Mouse (Mus musculus) T-cell, adult 2 months (primary cell): ENCODE measurements at regions not wholly inside any gene's neighbourhood (a gene's known extent, or its start where the extent isn't known, plus 50 kb on each side); places are given as distances from the start of the nearest gene placed in this dataset.

Experiments used
- DNase-seq: peaks from one replicate; pipeline ENCODE4 v3.0.0; 2022; ENCODE audit warnings: low spot score

DNA sequence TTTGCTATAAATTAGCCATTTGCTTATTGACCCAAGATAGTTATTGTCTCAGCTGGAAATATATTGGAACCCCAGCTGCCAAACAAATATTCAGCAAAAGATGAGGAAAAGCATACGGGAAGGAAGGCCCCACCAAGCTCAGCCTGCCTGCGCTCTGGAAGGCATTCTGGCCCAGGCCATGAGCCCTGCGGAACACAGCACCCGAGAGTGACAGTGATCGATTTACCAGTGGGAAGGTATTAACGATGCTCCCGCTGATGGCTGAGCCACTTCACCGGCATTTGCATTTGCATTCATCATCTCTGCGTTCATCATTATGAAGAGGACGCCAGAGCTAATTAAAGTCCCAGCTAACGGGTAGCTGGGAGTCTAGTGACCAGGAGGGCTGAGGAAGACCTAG, 174.8 kb downstream of the Irx2 start:
- DNase-seq: no peak

DNA sequence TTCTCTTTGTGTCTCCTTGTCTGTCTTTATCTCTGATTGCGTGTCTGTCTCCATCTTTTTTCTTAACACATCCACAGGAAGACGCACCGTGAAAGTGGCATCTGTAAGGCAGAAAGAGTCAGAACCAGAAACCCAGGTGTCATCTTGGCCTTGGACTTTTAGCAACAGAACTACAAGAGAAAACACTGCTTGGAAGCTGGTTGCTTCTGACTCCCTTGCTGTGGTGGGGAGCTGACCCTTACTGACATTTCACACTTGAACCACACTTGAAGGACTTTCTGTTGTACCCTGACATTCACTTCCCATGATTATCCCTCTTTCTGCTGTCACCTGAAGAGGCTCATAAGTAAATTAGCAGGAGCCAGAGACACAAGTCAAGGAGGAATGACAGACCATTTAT, 180.6 kb downstream of the Irx2 start:
- no peak for DNase-seq

DNA sequence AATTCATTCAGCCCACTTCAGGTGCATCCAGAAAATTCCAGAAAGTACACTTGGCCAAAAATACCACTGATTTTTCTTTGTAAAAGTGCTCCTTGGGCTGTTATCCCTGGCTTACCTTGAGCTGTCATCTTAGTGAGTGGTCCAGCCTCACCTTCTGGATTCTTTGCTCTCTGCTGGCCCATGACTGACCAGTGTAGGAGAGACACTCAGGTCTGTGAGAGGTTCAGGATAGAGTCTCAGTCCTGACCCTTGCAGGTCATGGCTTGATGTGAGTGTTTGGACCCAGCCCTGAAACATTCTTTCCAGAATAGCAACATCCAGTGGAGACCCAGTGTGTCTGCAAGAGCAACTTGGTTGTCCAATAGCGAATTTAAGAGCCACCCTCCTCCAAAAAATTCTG, 182.0 kb downstream of the Irx2 start:
- DNase-seq: no peak

DNA sequence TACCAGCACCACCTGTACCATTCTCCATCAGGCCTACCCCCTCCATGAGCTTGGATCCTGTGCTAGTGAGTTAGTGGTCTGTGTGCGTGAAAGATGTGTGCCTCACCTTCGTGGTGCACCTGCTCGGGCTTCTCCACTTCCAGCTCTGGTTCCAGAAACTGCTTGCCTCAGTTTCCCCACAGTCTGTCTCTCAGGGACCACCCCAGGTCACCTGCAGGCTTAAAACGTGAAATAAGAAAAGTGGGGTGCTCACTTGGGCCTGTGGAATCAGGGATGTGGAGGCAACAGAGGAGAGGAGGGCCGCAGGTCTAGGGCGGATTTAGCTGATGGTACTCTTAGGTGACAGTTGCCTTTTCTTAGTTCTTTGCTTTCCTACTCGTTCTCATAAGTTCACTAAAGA, 186.0 kb downstream of the Irx2 start:
- DNase-seq: no peak

DNA sequence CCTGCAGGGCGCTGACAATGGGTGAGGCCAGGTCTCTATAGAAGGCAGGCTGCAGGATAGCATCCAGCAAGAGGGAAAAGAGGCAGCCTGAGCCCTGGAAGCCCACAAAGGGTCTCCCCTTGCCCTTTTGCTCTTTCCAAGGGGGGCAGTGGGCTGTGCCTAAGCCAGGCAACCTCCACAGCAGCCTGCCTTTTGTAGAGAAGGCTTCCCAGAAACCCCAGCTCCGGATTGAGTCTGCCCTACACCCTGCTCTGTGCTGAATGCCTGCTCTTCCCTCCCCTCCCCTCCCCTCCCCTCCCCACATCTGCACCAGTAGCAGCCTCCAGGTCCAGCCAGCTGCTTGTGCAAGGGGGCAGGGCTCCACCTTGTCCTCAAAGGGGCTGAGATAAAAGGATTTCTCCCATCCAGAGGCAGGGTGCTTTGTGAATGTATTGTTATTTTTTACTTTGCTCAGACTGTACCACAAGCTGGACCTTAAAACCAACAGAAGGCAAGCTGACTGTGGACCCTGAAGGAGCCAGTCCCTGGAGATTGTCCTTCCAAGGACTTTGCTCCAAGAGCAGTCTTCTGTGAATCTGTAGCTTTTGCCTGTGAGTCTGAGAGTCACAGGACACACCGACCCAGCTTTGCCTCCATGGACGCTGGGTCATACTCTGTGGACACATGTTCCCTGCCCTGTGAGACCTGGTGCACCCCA, 186.8 kb downstream of the Irx2 start:
- DNase-seq: no peak

DNA sequence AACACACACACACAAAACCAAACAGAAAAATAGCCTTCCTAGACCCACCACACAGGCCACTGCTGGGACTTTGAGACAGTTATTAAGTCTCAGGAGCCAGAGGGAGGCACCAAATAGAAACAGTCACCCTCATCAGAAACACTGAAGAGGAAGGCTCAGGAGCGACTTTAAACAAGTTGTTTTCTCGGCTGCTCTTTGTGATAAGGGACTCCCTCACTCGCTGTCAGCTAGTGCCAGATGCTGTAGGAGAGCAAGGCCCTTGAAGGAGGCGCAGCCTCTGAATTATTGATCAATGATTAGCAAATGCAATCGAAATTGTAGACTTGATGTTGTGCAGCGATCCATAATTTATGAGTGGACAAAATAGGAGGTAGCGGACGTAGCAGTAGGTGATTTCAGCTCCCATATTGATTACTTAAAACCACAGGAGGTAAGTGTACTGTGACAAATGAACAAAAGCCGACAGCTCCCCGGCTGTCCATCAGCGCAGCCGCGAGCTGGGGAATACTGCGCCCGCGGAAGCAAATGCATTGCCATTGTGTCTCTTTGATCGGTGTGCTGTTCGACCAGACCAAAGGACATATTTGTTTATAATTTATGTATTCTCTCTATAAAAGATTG, 187.4 kb downstream of the Irx2 start:
- DNase-seq: no peak

DNA sequence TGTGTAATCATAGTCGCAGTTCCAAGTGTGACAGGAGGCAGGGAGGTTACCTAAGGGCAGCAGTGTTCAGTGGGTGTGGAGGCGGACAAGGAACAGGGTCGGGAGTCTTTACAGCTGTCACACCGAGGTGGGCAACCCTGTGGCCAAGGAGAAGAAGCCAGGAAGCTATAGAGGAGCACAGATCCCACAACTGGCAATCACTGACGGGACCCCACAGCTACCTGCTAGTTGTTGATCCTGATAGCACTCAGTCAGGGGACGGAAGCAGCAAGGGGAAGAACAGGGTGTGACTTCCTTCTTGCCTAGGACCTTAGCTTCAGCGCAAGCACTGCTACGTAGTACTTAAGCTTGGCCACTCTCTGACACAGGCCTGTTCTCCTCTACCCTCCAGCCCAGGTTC, 188.2 kb downstream of the Irx2 start:
- DNase-seq: no peak

DNA sequence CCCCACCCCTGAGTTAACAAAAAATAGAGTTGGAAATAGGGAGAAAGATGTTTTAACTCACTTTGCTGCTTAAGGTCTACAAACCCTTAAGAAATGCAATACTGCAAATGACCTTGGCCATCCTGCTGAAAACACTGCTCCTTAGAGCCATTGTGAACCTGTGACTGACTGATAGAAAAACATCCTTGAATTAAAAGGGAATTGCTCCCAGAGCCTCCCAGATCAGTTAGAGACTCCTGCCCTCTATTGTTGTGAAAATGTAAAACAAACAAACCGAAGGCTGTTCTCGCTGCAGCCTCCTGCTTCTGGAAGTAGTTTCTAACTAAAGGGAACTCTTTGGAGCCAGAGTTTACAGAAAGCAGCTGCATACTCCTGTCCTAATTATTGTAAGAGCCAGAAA, 188.9 kb downstream of the Irx2 start:
- no peak for DNase-seq

DNA sequence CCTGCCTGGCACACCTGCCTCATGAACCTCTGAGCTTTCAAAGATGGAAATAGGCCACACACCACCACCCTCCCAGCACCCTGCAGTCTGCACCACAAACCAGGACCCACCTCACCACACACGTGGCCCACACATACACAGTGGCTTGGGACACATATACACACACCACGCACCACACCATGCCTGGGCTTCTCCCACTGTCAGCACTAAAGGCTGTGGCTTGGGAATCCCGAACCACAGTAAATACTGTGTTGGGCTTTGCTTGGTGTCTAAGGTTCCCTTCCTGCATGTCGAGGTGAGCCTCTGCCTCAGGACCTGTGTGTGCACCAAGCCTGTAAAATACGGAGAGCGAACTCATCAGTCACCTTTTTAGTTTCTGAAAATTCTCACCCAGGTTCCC, 189.3 kb downstream of the Irx2 start:
- no peak for DNase-seq

DNA sequence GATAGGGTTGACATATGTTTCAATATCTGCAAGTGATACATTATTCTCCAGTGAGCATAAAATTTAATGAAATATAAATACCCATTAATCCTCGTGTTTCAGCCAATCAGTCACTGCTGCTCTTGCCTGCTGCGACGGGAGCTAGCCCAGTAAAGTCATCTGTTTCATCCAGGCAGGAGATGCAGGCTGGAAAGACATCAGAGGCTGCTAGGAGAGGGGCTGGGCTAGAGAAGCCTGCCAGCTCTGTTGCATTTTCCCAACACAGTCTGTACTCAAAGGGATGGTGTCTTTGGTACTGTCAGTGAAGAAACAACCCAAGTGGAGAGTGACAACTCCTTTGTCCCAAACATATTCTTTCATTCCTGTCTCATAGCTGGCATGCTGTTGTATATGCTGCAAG, 198.0 kb downstream of the Irx2 start:
- DNase-seq: no peak

DNA sequence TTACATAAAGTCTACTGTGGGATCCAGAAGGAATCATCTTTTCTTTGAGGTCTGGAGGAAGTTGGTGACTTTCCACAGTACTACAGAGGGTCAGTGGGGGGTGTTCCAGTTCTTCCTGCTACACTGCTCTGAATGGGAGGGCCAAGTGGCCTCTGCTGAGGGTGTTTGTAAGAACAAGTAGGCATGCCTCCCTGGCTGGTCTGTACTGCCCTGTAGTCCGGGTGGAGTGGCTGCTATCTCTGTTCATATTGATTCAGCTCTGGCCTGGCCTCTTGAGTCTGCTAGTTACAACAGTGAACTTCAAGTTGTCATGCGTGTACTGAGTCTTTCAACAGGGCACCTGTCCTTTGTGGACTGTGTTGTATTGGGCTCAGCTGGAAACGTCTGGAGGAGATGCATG, 200.7 kb downstream of the Irx2 start:
- no peak for DNase-seq

DNA sequence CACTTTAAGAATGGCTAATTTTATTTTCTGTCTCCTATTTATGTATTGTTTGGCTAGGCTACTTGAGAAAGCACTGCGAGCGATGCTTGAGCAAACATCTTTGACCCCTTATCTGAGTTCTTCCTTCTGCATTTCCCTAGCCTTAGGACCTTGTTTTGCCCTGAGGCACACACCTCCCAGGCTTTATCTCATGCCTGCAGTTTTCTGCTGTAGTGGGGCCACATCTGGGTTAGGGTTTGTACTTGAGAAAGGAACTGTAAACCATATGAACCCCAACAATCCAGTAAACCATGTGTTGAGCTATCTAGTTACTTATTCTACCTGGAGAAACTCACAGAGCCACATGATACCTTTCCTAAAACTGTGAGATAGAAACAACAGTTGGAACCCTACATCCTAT, 204.7 kb downstream of the Irx2 start:
- DNase-seq: no peak

DNA sequence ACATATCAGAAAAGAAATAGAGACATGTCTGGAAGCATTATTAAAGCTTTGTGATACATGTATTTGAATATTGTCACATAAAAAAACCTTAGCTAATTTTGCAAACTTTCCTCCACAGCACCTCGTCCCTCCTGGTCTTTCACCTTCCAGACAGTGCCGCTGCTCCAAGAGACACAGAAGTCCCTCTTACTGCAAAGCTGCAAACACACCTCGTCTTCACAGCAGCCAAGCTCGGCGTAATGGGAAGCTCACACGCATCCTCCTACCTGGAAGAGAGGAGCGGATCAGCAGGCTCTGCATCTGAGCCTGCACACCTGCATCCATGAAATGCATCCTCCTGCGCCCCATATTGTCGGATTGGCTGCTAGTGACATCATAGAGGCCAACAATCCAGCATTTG, 208.4 kb downstream of the Irx2 start:
- no peak for DNase-seq

DNA sequence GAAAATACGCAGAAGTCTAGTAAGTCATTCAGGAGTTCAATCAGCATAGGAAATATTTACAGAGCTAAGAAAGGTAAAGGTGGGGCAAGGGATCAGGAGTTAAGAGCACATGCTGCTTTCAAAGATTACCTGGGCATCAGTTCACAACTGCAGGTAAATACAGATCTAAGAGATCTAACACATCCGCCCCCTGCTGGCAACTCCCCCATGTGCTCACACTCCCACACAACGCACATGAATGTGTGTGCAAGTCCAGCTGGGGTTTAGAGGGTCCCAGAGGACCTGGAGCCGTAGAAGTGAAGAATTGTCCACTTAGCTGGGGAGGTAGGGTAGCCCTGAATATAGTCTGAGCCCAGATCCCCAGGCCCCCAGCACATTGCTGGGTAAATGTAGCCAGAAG, 219.5 kb downstream of the Irx2 start:
- DNase-seq: no peak

DNA sequence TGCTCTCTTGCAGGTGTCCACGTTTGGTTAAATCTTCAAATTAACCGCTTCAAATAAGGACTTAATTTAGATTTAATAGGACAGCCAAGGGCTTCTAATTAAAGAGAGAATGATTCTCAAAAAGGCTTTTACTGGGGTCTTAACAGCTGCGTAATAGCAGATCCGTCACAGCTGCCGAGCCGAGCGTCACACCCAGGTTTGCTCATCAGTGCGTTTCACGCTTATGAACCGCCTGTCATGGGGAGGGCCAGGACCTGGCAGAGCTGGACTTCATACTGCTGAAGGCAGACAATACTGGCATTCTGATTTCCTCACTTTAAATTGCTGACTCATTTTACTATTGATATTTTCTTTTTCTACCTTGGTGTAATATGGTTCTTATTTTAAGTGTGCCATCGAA, 221.2 kb downstream of the Irx2 start:
- DNase-seq: no peak

DNA sequence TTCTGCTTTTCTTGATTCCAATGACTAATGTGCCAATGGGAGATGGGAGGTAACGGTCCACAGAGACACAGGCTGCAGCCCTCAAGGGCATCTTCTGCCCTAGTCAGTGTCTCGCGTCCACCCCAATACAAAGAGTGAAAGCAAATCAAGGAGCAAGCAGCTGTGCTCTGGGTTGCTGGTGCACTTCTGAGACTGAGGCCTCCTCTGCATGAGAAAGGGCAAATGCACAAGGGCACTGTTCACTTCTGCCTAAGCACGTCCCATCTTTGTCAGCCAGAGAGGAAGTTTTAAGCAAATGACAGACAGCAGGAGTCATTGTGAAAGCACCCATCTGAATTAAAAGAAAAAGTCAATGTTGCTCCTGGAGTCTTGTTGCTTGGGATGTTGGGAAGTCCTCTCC, 224.3 kb downstream of the Irx2 start:
- no peak for DNase-seq

DNA sequence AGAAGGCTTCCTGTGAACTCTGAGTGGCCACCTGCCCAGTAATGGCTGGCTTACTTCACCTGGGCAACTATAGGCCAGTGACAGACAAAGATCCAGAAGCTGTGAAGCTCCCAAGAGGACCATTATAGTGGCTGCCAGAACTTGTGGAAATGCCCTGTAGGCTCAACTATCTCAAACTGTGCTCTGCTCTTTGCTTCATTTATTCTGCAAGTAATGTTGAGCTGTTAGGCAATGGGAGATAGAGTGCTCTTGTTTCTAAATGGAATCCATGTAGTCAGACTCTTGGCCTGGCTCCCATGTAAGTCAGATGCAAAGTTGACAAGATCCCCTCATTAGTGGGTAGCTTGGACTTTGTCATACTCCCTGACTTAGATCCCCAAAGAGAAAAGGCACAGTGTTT, 247.3 kb downstream of the Irx2 start:
- no peak for DNase-seq

DNA sequence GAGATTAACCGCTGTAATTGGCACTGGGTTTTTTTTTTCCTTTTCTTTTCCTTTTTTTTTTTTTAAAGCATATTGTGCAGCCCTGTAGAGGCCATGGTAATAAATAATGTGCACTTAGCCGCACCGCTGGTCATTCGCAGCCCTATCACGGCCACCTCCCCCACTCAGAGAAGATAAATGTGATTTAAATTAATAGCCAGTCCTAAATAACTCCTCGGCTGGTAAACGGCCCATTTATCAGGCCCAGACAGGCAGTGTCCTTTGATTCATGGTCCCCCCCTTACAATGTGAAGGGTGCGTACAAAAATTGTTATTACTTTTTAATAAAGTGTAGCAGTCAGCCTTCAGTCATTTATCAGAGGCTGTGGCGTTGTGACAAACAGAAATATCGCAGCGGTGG, 266.4 kb downstream of the Irx2 start:
- DNase-seq: no peak

DNA sequence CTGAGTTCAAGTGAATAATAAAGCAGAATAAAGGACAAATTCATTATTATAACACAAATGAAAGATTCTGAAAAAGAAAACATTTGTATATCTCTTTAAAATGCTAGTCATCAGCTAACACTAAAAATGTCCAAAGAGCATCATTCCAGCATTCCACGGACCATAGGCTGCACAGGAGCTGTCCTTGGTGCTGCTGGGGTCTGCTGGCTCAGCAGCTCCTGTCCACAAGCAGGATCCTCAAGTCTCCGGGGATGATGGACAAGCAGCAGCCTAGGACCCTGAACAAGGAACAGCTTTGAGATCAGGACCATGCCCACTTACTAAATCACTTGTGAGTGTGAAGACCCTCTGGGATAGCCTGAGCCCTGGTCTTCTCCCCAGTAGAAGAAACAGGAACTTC, 274.0 kb downstream of the Irx2 start:
- DNase-seq: no peak

DNA sequence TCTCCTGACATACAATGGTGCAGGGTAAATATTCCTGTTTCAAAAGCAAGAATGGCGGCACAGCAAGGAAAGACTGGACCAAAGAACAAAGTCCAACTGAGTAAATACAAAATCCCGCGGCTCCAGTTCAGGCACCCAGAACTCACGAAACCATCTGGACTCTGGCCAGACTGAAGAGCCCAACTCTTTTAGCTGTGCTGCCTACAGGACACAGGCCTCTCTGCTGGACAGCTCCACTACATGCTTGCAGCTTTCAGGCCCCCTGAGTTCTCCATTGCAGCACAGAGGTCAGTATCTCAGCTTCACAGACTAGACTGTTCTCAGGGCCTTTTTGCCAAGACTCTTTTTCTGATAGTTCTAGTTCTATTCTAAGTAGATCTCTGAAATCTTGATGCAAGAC, 290.3 kb downstream of the Irx2 start:
- no peak for DNase-seq

DNA sequence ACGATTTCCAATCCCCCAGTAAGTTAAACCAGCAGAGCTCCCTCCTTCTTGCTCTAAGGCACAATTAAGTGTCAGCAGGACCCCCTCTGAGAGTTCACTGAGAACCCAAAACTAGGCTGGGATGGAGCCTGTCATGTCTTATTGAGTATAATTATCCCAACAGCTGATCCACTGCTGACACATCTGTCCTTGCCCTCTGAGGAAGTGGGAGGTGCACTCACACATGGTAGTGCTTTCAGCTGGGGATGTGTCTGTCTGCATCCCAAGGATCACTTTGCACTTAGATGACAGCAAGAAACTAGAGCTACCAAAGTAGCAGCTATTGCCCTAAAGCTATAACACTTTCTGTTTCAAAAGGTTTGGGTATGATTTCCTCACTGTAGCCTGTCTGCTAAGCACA, 291.7 kb downstream of the Irx2 start:
- no peak for DNase-seq

DNA sequence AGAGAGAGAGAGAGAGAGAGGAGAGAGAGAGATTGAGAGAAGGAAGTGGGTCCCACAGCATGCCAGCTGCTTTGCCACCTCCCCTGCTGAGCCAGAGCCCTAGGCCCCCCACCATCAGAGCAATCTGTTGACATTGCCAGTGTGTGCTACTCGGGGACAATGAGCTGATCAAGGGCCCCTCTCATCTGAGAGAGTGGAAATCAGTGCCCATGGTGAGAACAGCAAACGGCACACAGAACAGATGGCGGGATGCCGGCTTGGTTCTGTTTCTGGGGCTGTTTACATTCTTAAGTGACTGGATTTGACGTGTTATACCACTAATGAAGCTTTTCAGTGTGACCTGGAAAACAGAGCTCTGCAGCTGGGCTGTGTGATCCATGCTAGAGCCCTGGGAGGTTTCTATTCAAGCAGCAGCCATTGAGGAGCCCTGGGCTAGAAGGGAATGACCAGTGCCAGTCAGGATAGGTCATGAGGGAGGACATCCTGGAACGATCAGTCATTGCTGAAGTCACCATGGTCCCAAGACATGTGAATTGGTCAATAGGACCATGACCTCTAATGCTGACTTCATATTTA, 296.0 kb downstream of the Irx2 start:
- DNase-seq: no peak

DNA sequence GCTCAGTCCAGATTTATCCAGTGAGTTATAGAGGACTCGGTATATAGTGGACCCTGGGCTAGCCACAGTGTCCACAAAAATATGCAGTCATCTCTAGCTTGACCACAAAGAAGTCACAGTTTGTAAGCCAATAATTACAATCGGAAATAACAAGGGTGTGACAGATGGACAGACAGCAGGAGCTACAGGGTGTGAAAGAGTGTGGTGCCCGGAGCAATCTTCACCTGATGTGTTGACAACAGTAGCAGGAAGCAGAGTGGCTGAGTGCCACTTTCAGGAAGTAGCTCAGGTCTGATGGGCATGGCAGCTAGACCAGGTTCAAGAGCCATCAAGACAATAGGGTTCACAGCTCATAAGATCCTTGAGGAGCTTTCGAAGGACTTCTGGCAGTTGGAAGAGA, 308.6 kb downstream of the Irx2 start:
- no peak for DNase-seq
